Mouse (Mus musculus): Measurements from ENCODE around the gene Uncx. TPM values are rescaled to one million over a fixed set of nuclear protein-coding genes. Genes with fewer than 3 reads are reported as not detected.

The Uncx gene
- total and polyA plus RNA-seq, 2 experiments from 2014 or later = not detected

- H3K27ac ChIP-seq (ENCODE audit: low read depth) = no peak overlapping the region
- 14% methylated on average over 12 of the region's 12 CpGs for WGBS
- 0 out of 2 replicates have a peak, but pooled peaks cover 4% of the 10 kb centered on the region for H3K9me3 ChIP-seq (replicated peaks; ENCODE audit: control insufficient read depth, low read length)
- ATAC-seq (ENCODE audit: insufficient read depth, low read depth) = no peak
- no peak for TF ChIP-seq EP300 (IDR thresholded peaks at IDR 0.05; ENCODE audit: low read depth)
- no peak for TF ChIP-seq CTCF (IDR thresholded peaks at IDR 0.05; ENCODE audit: low read depth)
- H3K4me2 ChIP-seq (ENCODE audit: low read depth, low read length) = no peak overlapping the region
- H3K27me3 ChIP-seq (ENCODE audit: control insufficient read depth, insufficient read depth, low read length) = peaks cover 96% of the 10 kb centered on the region
- H3K36me3 ChIP-seq (replicated peaks; ENCODE audit: control insufficient read depth, insufficient read depth, low read length) = no peaks in the 10 kb centered on the region
- no peak overlapping the region for H3K9ac ChIP-seq (replicated peaks; ENCODE audit: low read depth, low read length)
- DNase-seq (ENCODE audit: low spot score) = no peak
- H3K4me1 ChIP-seq (ENCODE audit: control insufficient read depth, insufficient read depth) = no peaks in the 10 kb centered on the region; the same call in 1 of the 2 replicates
- no peak overlapping the region for H3K4me3 ChIP-seq (ENCODE audit: low read depth, low read length)
Measured at GRCm38 (mm10) chr5:139558917-139559660, 15.8 kb downstream of the Uncx start.

GRCm38 (mm10) chr5:139559782-139560181 lies 16.5 kb downstream of the Uncx start:
- peaks cover 96% of the 10 kb centered on the region for H3K27me3 ChIP-seq (ENCODE audit: control insufficient read depth, insufficient read depth, low read length)
- 41% methylated on average over 7 of the region's 7 CpGs for WGBS
- TF ChIP-seq EP300 (IDR thresholded peaks at IDR 0.05; ENCODE audit: low read depth) (no peak), CTCF (IDR thresholded peaks at IDR 0.05; ENCODE audit: low read depth) (no peak)

GRCm38 (mm10) chr5:139561363-139562001 lies 18.2 kb downstream of the Uncx start:
- 45% methylated on average over 4 of the region's 4 CpGs for WGBS
- H3K27ac ChIP-seq (ENCODE audit: low read depth) = no peak overlapping the region

More at GRCm38 (mm10) chr5:139559782-139560181, 16.5 kb downstream of the Uncx start:
- Histone ChIP-seq H3K9me3 (replicated peaks; ENCODE audit: control insufficient read depth, low read length) (0 out of 2 replicates have a peak, but pooled peaks cover 4% of the 10 kb centered on the region), H3K4me2 (ENCODE audit: low read depth, low read length) (no peak overlapping the region), H3K4me3 (ENCODE audit: low read depth, low read length) (no peak overlapping the region), H3K27ac (ENCODE audit: low read depth) (no peak overlapping the region), H3K4me1 (ENCODE audit: control insufficient read depth, insufficient read depth) (no peaks in the 10 kb centered on the region; the same call in 1 of the 2 replicates), H3K9ac (replicated peaks; ENCODE audit: low read depth, low read length) (no peak overlapping the region), H3K36me3 (replicated peaks; ENCODE audit: control insufficient read depth, insufficient read depth, low read length) (no peaks in the 10 kb centered on the region)
- no peak for DNase-seq (ENCODE audit: low spot score)
- ATAC-seq (ENCODE audit: insufficient read depth, low read depth) = no peak

GRCm38 (mm10) chr5:139564663-139565062 lies 21.4 kb downstream of the Uncx start:
- H3K9me3 ChIP-seq (replicated peaks; ENCODE audit: control insufficient read depth, low read length) = 0 out of 2 replicates have a peak, but pooled peaks cover 4% of the 10 kb centered on the region
- no peak for TF ChIP-seq CTCF (IDR thresholded peaks at IDR 0.05; ENCODE audit: low read depth)
- no peak for TF ChIP-seq EP300 (IDR thresholded peaks at IDR 0.05; ENCODE audit: low read depth)
- no peak overlapping the region for H3K4me3 ChIP-seq (ENCODE audit: low read depth, low read length)
- H3K27ac ChIP-seq (ENCODE audit: low read depth) = no peak overlapping the region
- DNase-seq (ENCODE audit: low spot score) = no peak
- H3K36me3 ChIP-seq (replicated peaks; ENCODE audit: control insufficient read depth, insufficient read depth, low read length) = no peaks in the 10 kb centered on the region
- H3K4me1 ChIP-seq (ENCODE audit: control insufficient read depth, insufficient read depth) = no peaks in the 10 kb centered on the region
- no peak overlapping the region for H3K9ac ChIP-seq (replicated peaks; ENCODE audit: low read depth, low read length)
- H3K4me2 ChIP-seq (ENCODE audit: low read depth, low read length) = no peak overlapping the region
- ATAC-seq (ENCODE audit: insufficient read depth, low read depth) = no peak
- WGBS = 53% methylated on average over 2 of the region's 2 CpGs
- peaks cover 59% of the 10 kb centered on the region for H3K27me3 ChIP-seq (ENCODE audit: control insufficient read depth, insufficient read depth, low read length)

More at GRCm38 (mm10) chr5:139561363-139562001, 18.2 kb downstream of the Uncx start:
- H3K4me3 ChIP-seq (ENCODE audit: low read depth, low read length) = no peak overlapping the region
- H3K4me1 ChIP-seq (ENCODE audit: control insufficient read depth, insufficient read depth) = no peaks in the 10 kb centered on the region; the same call in 1 of the 2 replicates
- H3K9ac ChIP-seq (replicated peaks; ENCODE audit: low read depth, low read length) = no peak overlapping the region
- DNase-seq (ENCODE audit: low spot score) = no peak
- TF ChIP-seq EP300 (IDR thresholded peaks at IDR 0.05; ENCODE audit: low read depth) (no peak), CTCF (IDR thresholded peaks at IDR 0.05; ENCODE audit: low read depth) (no peak)
- no peak for ATAC-seq (ENCODE audit: insufficient read depth, low read depth)
- 0 out of 2 replicates have a peak, but pooled peaks cover 4% of the 10 kb centered on the region for H3K9me3 ChIP-seq (replicated peaks; ENCODE audit: control insufficient read depth, low read length)
- H3K27me3 ChIP-seq (ENCODE audit: control insufficient read depth, insufficient read depth, low read length) = peaks cover 91% of the 10 kb centered on the region
- H3K4me2 ChIP-seq (ENCODE audit: low read depth, low read length) = no peak overlapping the region
- no peaks in the 10 kb centered on the region for H3K36me3 ChIP-seq (replicated peaks; ENCODE audit: control insufficient read depth, insufficient read depth, low read length)

GRCm38 (mm10) chr5:139565462-139565861 lies 22.2 kb downstream of the Uncx start:
- Histone ChIP-seq H3K9ac (replicated peaks; ENCODE audit: low read depth, low read length) (no peak overlapping the region), H3K4me1 (ENCODE audit: control insufficient read depth, insufficient read depth) (no peaks in the 10 kb centered on the region), H3K27ac (ENCODE audit: low read depth) (no peak overlapping the region), H3K4me2 (ENCODE audit: low read depth, low read length) (no peak overlapping the region), H3K9me3 (replicated peaks; ENCODE audit: control insufficient read depth, low read length) (0 out of 2 replicates have a peak, but pooled peaks cover 4% of the 10 kb centered on the region), H3K4me3 (ENCODE audit: low read depth, low read length) (no peak overlapping the region), H3K27me3 (ENCODE audit: control insufficient read depth, insufficient read depth, low read length) (peaks cover 51% of the 10 kb centered on the region), H3K36me3 (replicated peaks; ENCODE audit: control insufficient read depth, insufficient read depth, low read length) (no peaks in the 10 kb centered on the region)
- no peak for DNase-seq (ENCODE audit: low spot score)
- TF ChIP-seq CTCF (IDR thresholded peaks at IDR 0.05; ENCODE audit: low read depth) = no peak
- no peak for TF ChIP-seq EP300 (IDR thresholded peaks at IDR 0.05; ENCODE audit: low read depth)
- no peak for ATAC-seq (ENCODE audit: insufficient read depth, low read depth)
- 51% methylated on average over 4 of the region's 4 CpGs for WGBS
